Mouse (Mus musculus) megakaryocyte, embryonic 14.5 days (primary cell): ENCODE results near the gene Pacsin1.

ENCODE experiments used
- FLI1 ChIP-seq: IDR thresholded peaks from 2 replicates; pipeline ENCODE4 v1.6.1; 2012; ENCODE audit warnings: low read length, inconsistent platforms, mixed read lengths
- GATA1 ChIP-seq: IDR thresholded peaks from 3 replicates; pipeline ENCODE4 v1.6.1; 2012; ENCODE audit warnings: mixed read lengths, low read length, inconsistent platforms, borderline replicate concordance

- TF ChIP-seq GATA1 (no peak), FLI1 (no peak)
Observed at GRCm38 (mm10) chr17:27690993-27691693, 35.8 kb downstream of the Pacsin1 start.
